Mouse (Mus musculus) brain, embryonic 14.5 days (tissue): Measurements from ENCODE around the gene Atox1.

ENCODE experiments used
- CTCF ChIP-seq: fragments of 200-500 bp; IDR thresholded peaks from 2 replicates; pipeline ENCODE4 v1.5.1; 2012; ENCODE audit warnings: inconsistent platforms, mild to moderate bottlenecking, moderate library complexity, borderline replicate concordance; ENCODE audit not compliant: insufficient read depth, insufficient read length; ENCODE audit errors: extremely low read depth
- POLR2A ChIP-seq: fragments of 200-500 bp; IDR thresholded peaks from 2 replicates; pipeline ENCODE4 v1.6.1; 2012; ENCODE audit warnings: mild to moderate bottlenecking, inconsistent platforms, borderline replicate concordance; ENCODE audit not compliant: poor library complexity, insufficient read depth, insufficient read length, severe bottlenecking; ENCODE audit errors: extremely low read depth

DNA sequence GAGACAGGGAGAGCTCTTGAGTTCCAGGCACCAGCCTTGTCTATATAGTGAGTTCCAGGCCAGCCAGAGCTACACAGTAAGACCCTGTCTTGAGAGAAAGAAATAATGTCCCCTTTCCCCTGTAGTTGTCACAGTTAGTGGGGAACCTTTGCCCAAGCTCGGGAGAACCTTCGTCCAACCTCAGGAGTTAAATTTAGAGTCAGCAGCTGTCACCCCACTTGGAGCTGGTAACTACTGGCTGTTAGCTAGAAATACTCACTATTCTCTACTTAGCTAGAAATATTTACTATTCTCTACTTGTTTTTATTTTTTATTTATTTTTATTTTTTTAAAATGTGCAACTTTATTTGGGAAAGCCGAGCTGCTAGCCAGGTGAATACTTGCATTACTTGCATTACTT lies 12.2 kb upstream of the Atox1 start:
- TF ChIP-seq CTCF: no peak
- TF ChIP-seq POLR2A: no peak
